ENCODE assay signal across 8 mouse cellular contexts in genomic region chr11:19015381-19015730, GRCm38 (mm10). TPM values are rescaled to one million over a fixed set of nuclear protein-coding genes. Genes with fewer than 3 reads are reported as not detected.
DNase-seq lines count a peak whose midpoint lies in the region; ATAC-seq and TF ChIP-seq lines count a peak whose summit lies in the region.

No protein-coding gene starts in this region.

- no peaks in the 10 kb centered on the region for H3K9me3 ChIP-seq in kidney, embryonic 16.5 days (ENCODE audit: low read length)
- H3K9me3 ChIP-seq in embryonic facial prominence, embryonic 15.5 days (replicated peaks), result no peaks in the 10 kb centered on the region
- H3K9me3 ChIP-seq in hindbrain, postnatal 0 days (ENCODE audit: low read length), result no peaks in the 10 kb centered on the region
- no peaks in the 10 kb centered on the region for H3K9me3 ChIP-seq in midbrain, postnatal 0 days (ENCODE audit: low read length)

- no peak for TF ChIP-seq CTCF in hindbrain, postnatal 0 days (IDR thresholded peaks at IDR 0.05; ENCODE audit: low read depth)
- TF ChIP-seq CTCF in midbrain, postnatal 0 days (IDR thresholded peaks at IDR 0.05), result no peak

- 4% methylated on average over 5 of the region's 5 CpGs for WGBS in kidney, embryonic 16.5 days
- 21% methylated on average over 5 of the region's 5 CpGs for WGBS in embryonic facial prominence, embryonic 15.5 days
- WGBS in hindbrain, postnatal 0 days, result under 1% methylated on average over 5 of the region's 5 CpGs
- WGBS in midbrain, postnatal 0 days, result 10% methylated on average over 5 of the region's 5 CpGs

- peaks cover 16% of the 10 kb centered on the region; the same call in 1 of the 2 replicates for H3K4me1 ChIP-seq in kidney, embryonic 16.5 days (ENCODE audit: insufficient read depth, low read length)
- peaks cover 21% of the 10 kb centered on the region for H3K4me1 ChIP-seq in embryonic facial prominence, embryonic 15.5 days
- no peaks in the 10 kb centered on the region for H3K4me1 ChIP-seq in hindbrain, postnatal 0 days (ENCODE audit: insufficient read depth, low read length)
- no peaks in the 10 kb centered on the region for H3K4me1 ChIP-seq in midbrain, postnatal 0 days (ENCODE audit: insufficient read depth, low read length)

- no peaks in the 10 kb centered on the region for H3K36me3 ChIP-seq in kidney, embryonic 16.5 days (ENCODE audit: insufficient read depth, low read length)
- H3K36me3 ChIP-seq in embryonic facial prominence, embryonic 15.5 days, result no peaks in the 10 kb centered on the region
- no peaks in the 10 kb centered on the region; the same call in 1 of the 2 replicates for H3K36me3 ChIP-seq in hindbrain, postnatal 0 days (ENCODE audit: insufficient read depth, low read length)
- no peaks in the 10 kb centered on the region for H3K36me3 ChIP-seq in midbrain, postnatal 0 days (ENCODE audit: insufficient read depth, low read length)

- peaks cover 6% of the 10 kb centered on the region; the same call in 1 of the 2 replicates for H3K27me3 ChIP-seq in kidney, embryonic 16.5 days (ENCODE audit: insufficient read depth, low read length)
- peaks cover 17% of the 10 kb centered on the region for H3K27me3 ChIP-seq in embryonic facial prominence, embryonic 15.5 days
- H3K27me3 ChIP-seq in hindbrain, postnatal 0 days (ENCODE audit: insufficient read depth, low read length), result no peaks in the 10 kb centered on the region
- peaks cover 3% of the 10 kb centered on the region; the same call in 1 of the 2 replicates for H3K27me3 ChIP-seq in midbrain, postnatal 0 days (ENCODE audit: insufficient read depth, low read length)

- ATAC-seq in kidney, embryonic 16.5 days (ENCODE audit: low FRiP score, low TSS enrichment), result no peak
- ATAC-seq in embryonic facial prominence, embryonic 15.5 days (ENCODE audit: insufficient number of reproducible peaks, low FRiP score, low TSS enrichment, low read depth), result no peak
- no peak for ATAC-seq in hindbrain, postnatal 0 days
- no peak for ATAC-seq in midbrain, postnatal 0 days (ENCODE audit: low FRiP score)
- ATAC-seq in erythroid progenitor cell, adult 5-6 weeks (replicated peaks; ENCODE audit: low FRiP score, poor library complexity, severe bottlenecking), result no peak

- H3K27ac ChIP-seq in kidney, embryonic 16.5 days (ENCODE audit: low read length), result peak overlapping the region; percentile 95
- H3K27ac ChIP-seq in embryonic facial prominence, embryonic 15.5 days (replicated peaks), result no peak overlapping the region
- peak overlapping the region; percentile 99 for H3K27ac ChIP-seq in hindbrain, postnatal 0 days
- H3K27ac ChIP-seq in midbrain, postnatal 0 days (ENCODE audit: low read depth, low read length), result peak overlapping the region; percentile 63

- no peak for DNase-seq in kidney, adult 11 months
- no peak for DNase-seq in hindbrain, postnatal 0 days (ENCODE audit: low spot score)
- DNase-seq in midbrain, postnatal 0 days (ENCODE audit: low spot score), result no peak
- DNase-seq in gastrocnemius, postnatal 25 days, result no peak
- no peak for DNase-seq in spleen, postnatal 10 days (ENCODE audit: low spot score in 2 of 2)

- peak overlapping the region; percentile 85 for H3K4me2 ChIP-seq in kidney, embryonic 16.5 days (replicated peaks; ENCODE audit: low read depth, low read length)
- peak overlapping the region; percentile 81 for H3K4me2 ChIP-seq in embryonic facial prominence, embryonic 15.5 days (replicated peaks)
- H3K4me2 ChIP-seq in hindbrain, postnatal 0 days (ENCODE audit: low read depth, low read length), result peak overlapping the region; percentile 78
- H3K4me2 ChIP-seq in midbrain, postnatal 0 days (ENCODE audit: low read depth, low read length, poor library complexity, severe bottlenecking), result peak overlapping the region; percentile 98

- H3K4me3 ChIP-seq in kidney, embryonic 16.5 days (ENCODE audit: low read length), result peak overlapping the region; percentile 74
- peak overlapping the region; percentile 64 for H3K4me3 ChIP-seq in embryonic facial prominence, embryonic 15.5 days (replicated peaks)
- peak overlapping the region; percentile 72 for H3K4me3 ChIP-seq in hindbrain, postnatal 0 days (ENCODE audit: low read length)
- peak overlapping the region; percentile 68 for H3K4me3 ChIP-seq in midbrain, postnatal 0 days (ENCODE audit: low read depth, low read length)

- H3K9ac ChIP-seq in kidney, embryonic 16.5 days (replicated peaks; ENCODE audit: low read length), result peak overlapping the region; percentile 89
- peak overlapping the region; percentile 39; the same call in 1 of the 2 replicates for H3K9ac ChIP-seq in embryonic facial prominence, embryonic 15.5 days
- peak overlapping the region; percentile 97 for H3K9ac ChIP-seq in hindbrain, postnatal 0 days (replicated peaks; ENCODE audit: low read length)
- H3K9ac ChIP-seq in midbrain, postnatal 0 days (replicated peaks; ENCODE audit: low read length, poor library complexity, severe bottlenecking), result peak overlapping the region; percentile 57

RNA-seq across cellular contexts. Expression of gene Meis1, which starts 3.4 kb away (rescaled TPM):
- polyA plus RNA-seq in kidney, embryonic 16.5 days (2015; fragmentation: Nextera tagmentation; extraction: Ambion mirVana), result 124 and 127 TPM in 2 replicates
- 48.3 and 52.1 TPM in 2 replicates for polyA plus RNA-seq in embryonic facial prominence, embryonic 15.5 days (2015; fragmentation: Nextera tagmentation; extraction: Ambion mirVana)
- total RNA-seq in hindbrain, postnatal 0 days (2014; rRNA removed), result 89.3 and 99.4 TPM in 2 replicates
- polyA plus RNA-seq in hindbrain, postnatal 0 days (2015; fragmentation: Nextera tagmentation; extraction: Ambion mirVana), result 112 and 114 TPM in 2 replicates
- total RNA-seq in midbrain, postnatal 0 days (2014; rRNA removed), result 28.6 and 40.1 TPM in 2 replicates
- 16.1 and 18.8 TPM in 2 replicates for polyA plus RNA-seq in midbrain, postnatal 0 days (2015; fragmentation: Nextera tagmentation; extraction: Ambion mirVana)
- total RNA-seq in gastrocnemius, postnatal 25 days (2021), result 1 to 10 TPM; 2.7 to 4.0 TPM
- 6.1 and 8.0 TPM in 2 replicates for total RNA-seq in erythroid progenitor cell, adult 5-6 weeks (2015; ENCODE audit: low replicate concordance)
- total RNA-seq in erythroid progenitor cell, adult 5-6 weeks (2017; ENCODE audit: low replicate concordance), result 1.8 and 3.5 TPM in 2 replicates

Comparison
In these comparisons a context has a peak if more than half of its experiments do, and no peak if none do; other contexts are left out.
1. H3K9ac ChIP-seq: peak in every context shown above with its lines; median percentile 97 in hindbrain, postnatal 0 days; 89 in kidney, embryonic 16.5 days; 57 in midbrain, postnatal 0 days; 39 in embryonic facial prominence, embryonic 15.5 days.